Mouse (Mus musculus) left cerebral cortex, adult 11 months (tissue): ENCODE measurements around the gene Rabl6.

Source experiments
- DNase-seq: peaks from one replicate; pipeline ENCODE4 v3.0.0; 2022; ENCODE audit warnings: low spot score

Gene Rabl6

DNA sequence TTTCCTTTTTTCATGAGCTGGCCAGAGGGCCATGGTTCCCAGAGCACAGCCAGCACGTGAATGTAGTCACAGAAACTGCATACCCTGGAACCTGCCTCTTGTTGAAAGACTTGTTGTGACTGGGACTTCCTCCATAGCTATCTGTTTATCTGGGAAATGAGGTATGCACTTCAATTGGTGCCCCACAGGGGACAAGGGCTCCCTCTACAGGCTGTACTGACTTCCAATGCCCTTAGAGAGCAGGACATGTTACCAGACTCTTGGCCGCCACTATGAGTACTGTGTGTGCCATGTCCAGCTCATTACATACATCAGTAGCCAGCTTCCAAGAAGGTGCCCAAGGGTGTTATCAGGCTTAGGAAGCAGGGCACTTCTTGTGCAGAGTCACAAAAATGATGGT is 16.5 kb downstream of the Rabl6 start:
- DNase-seq, result no peak

DNA sequence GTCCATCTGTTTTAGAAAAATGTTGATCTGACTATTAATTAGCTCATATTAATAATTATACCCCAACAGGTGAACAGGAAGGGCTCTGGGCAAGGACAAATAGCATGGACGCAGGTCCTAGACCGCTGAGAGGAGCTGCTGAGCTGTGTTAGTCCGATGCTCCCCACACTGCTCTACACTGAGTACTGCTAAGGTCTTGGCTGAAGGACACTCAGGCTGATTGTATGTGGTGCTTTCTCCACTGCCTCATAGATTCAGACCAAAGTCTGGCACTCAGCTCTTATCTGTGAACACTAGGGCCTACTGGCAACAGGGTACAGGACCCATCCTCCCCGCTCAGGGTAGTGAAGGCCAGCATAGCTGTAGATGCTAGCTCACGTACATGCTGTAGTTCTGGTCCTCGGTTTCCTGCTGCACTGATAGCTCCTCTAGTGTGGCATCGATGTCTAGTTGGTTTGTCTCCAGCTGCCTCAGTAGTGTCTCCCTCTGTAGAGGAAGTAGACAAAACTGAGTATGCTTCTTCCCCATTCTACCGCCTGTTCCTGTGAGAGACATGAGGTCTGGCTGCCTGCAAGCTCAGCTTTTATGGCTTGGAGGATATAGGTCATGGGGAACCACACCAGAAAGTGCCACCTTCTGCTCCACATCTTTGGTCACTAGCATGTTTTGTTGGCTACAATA is 20.0 kb downstream of the Rabl6 start:
- DNase-seq, result no peak

GRCm38 (mm10) chr2:25587290-25587689 is 21.0 kb downstream of the Rabl6 start:
- DNase-seq, result no peak

DNA sequence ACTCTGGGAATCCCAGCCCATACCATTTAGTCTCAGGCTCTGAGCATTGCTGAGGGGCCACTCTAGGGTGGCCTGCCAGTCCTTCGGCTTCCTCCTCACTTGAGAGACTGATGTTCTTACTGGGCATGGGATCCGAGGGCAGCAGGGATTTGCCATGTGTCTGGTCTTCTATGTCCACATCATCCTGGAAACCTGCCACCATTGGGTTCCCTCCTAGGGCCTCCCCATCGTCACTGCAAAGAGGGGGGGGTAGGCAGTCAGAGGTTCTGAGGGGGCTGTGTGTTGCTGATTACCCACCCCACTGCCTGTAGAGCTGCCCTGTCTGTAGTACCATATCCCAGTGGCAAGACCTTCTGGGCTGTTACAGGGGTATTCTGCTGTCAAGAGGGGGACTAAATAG is 22.7 kb downstream of the Rabl6 start:
- DNase-seq, result no peak

DNA sequence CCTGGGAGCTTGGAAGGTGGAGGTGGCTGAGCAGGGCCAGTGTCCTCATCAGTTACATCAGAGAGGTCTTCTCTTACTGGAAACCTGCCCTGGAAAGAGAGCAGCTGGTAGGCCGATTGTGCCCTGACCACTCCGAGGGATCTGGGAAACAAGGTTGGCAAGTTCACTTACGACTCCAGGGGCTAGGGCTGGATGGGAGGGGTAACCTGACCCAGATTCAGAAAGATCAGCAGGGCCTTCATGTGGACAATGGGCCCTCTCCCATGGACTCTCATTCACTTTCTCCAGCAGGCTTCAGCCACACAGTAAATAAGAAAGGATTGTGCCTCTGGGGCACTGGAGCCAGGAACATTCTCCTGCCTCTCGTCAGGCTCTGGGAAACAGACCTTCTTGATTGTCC is 23.5 kb downstream of the Rabl6 start:
- DNase-seq, result no peak

- DNase-seq, result no peak
These were observed 24.2 kb downstream of the Rabl6 start for GRCm38 (mm10) chr2:25584152-25584551.

GRCm38 (mm10) chr2:25583571-25583970 is 24.8 kb downstream of the Rabl6 start:
- no peak for DNase-seq

DNA sequence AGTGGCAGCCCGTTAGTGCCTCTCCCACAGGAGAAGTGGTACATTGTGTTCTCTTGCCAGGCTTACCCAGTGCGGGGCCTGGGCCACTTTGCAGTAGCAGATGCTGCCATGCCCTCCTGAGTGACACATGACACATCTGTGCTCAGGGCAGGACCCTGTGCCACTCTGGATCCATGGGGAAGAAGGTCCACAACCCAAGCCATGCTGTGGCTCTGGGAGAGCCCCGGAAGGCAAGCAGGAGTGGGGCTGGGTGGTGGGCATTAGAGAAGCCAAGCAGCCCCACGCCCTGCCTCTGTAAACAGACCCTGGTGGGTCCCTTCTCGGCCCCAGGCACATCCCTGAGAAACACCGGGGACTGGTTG is 25.2 kb downstream of the Rabl6 start:
- DNase-seq, result no peak

- peak; percentile 76 for DNase-seq
These were observed 25.7 kb downstream of the Rabl6 start for GRCm38 (mm10) chr2:25582466-25583119.

GRCm38 (mm10) chr2:25581901-25582301 is 26.4 kb downstream of the Rabl6 start:
- no peak for DNase-seq

GRCm38 (mm10) chr2:25581294-25581864 is 26.9 kb downstream of the Rabl6 start, which contains the start of gene Ajm1:
Ajm1 (minus strand) TSS chr2:25581757.
- peak; percentile 81 for DNase-seq

GRCm38 (mm10) chr2:25580621-25581101 is 27.7 kb downstream of the Rabl6 start:
- DNase-seq, result peak; percentile 28

- DNase-seq, result no peak
These were observed 28.4 kb downstream of the Rabl6 start for GRCm38 (mm10) chr2:25579737-25580460.

GRCm38 (mm10) chr2:25578796-25579736 is 29.3 kb downstream of the Rabl6 start:
- no peak for DNase-seq

GRCm38 (mm10) chr2:25577951-25578795 is 30.1 kb downstream of the Rabl6 start:
- no peak for DNase-seq

GRCm38 (mm10) chr2:25576965-25577891 is 31.1 kb downstream of the Rabl6 start:
- no peak for DNase-seq

- DNase-seq, result no peak
These were observed 32.1 kb downstream of the Rabl6 start for GRCm38 (mm10) chr2:25576028-25576850.

- DNase-seq, result no peak
These were observed 32.8 kb downstream of the Rabl6 start for GRCm38 (mm10) chr2:25575432-25576027.
